Mouse (Mus musculus) hindbrain, embryonic 13.5 days (tissue): ENCODE data around the gene Atrnl1. TPM values are rescaled to one million over a fixed set of nuclear protein-coding genes. Genes with fewer than 3 reads are reported as not detected.

ENCODE experiments used
- ATAC-seq: fragments of 200-750 bp; cut with Nextera tagmentation; 2 replicates; pipeline ENCODE4 v1.8.0; 2017; ENCODE audit warnings: moderate TSS enrichment; ENCODE audit not compliant: low FRiP score
- H3K27ac ChIP-seq: fragments of 300-500 bp; sonication (generic); 2 replicates; pipeline ENCODE4 v1.5.1; 2015; ENCODE audit warnings: inconsistent platforms, mild to moderate bottlenecking, moderate library complexity
- H3K27me3 ChIP-seq: fragments of 300-500 bp; sonication (generic); 2 replicates; pipeline ENCODE4 v1.6.1; 2015; ENCODE audit warnings: mild to moderate bottlenecking, inconsistent platforms
- H3K36me3 ChIP-seq: fragments of 300-500 bp; sonication (generic); 2 replicates; pipeline ENCODE4 v1.6.1; 2015; ENCODE audit warnings: mild to moderate bottlenecking, inconsistent platforms
- H3K4me1 ChIP-seq: fragments of 300-500 bp; sonication (generic); replicated peaks from 2 replicates; pipeline ENCODE4 v1.6.1; 2015; ENCODE audit warnings: inconsistent platforms
- H3K4me2 ChIP-seq: fragments of 300-500 bp; sonication (generic); 2 replicates; pipeline ENCODE4 v1.6.1; 2015; ENCODE audit warnings: inconsistent platforms, mild to moderate bottlenecking, moderate library complexity
- H3K4me3 ChIP-seq: fragments of 300-500 bp; sonication (generic); 2 replicates; pipeline ENCODE4 v1.5.1; 2015; ENCODE audit warnings: mild to moderate bottlenecking, inconsistent platforms
- H3K9ac ChIP-seq: fragments of 300-500 bp; sonication (generic); 2 replicates; pipeline ENCODE4 v1.6.1; 2015; ENCODE audit warnings: mild to moderate bottlenecking, inconsistent platforms
- H3K9me3 ChIP-seq: fragments of 300-500 bp; sonication (generic); 2 replicates; pipeline ENCODE4 v1.6.1; 2016; ENCODE audit warnings: inconsistent platforms
- WGBS: fragments of 180-500 bp; shearing (Covaris S2); methylation state at CpG from one replicate; pipeline ENCODE4 v1.1.7; 2015; 5-methylcytosine and 5-hydroxymethylcytosine counted together
- polyA plus RNA-seq: library from polyadenylated mRNA; unstranded; fragments of >200 nt; fragmentation: Nextera tagmentation; extraction: Ambion mirVana; gene quantifications from 2 replicates; pipeline ENCODE4 v1.2.1, GENCODE M21; 2015

The Atrnl1 gene
- polyA plus RNA-seq, 1 experiment from 2014 or later = 7.9 TPM

DNA sequence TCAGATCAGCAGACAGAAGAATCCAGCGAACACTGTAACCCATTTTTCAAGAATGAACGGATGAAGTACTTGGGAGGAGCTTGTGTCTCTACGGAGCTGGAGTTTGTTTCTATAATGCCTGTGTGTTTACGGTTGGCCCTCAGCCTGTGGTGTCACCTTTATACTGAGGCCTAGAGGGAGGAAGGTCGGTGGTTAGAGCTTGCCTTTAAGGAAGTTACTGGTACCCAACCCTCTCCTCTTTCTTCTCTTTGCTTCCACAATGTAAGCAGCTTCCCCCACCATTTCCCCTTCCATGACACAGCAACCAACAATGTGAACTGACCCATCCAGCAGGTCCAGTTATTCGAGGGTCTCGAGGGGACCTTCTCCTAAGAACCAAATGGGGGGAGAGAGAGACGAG is 475.9 kb downstream of the Atrnl1 start:
- H3K4me3 ChIP-seq = no peak overlapping the region
- H3K9ac ChIP-seq = no peak overlapping the region
- WGBS = 94% methylated on average over 8 of the region's 8 CpGs
- H3K27me3 ChIP-seq = no peaks in the 10 kb centered on the region
- no peaks in the 10 kb centered on the region for H3K36me3 ChIP-seq
- no peaks in the 10 kb centered on the region for H3K9me3 ChIP-seq
- no peak for ATAC-seq
- H3K4me1 ChIP-seq = peaks cover 8% of the 10 kb centered on the region
- H3K4me2 ChIP-seq = no peak overlapping the region
- no peak overlapping the region for H3K27ac ChIP-seq

DNA sequence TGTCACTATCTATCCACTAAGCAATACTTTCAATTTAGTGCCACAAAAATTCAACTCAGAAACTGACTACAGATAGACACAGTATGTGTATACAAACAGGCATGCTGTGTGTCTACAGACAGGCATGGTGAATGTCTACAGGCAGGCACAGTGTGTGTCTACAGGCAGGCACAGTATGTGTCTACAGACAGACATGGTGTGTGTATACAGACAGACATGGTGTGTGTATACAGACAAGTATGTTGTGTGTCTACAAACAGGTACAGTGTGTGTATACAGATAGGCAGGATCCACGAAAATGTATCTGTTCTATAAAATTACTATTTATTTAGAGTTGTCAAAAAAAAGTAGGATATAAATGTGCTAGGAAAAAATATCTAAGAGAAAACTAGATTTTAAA is 477.1 kb downstream of the Atrnl1 start:
- WGBS = 84% methylated on average over 1 of the region's 1 CpGs
- Histone ChIP-seq H3K27me3 (no peaks in the 10 kb centered on the region), H3K9ac (no peak overlapping the region), H3K27ac (no peak overlapping the region), H3K4me3 (no peak overlapping the region), H3K4me1 (peaks cover 8% of the 10 kb centered on the region), H3K9me3 (no peaks in the 10 kb centered on the region), H3K36me3 (no peaks in the 10 kb centered on the region), H3K4me2 (no peak overlapping the region)
- ATAC-seq = no peak

DNA sequence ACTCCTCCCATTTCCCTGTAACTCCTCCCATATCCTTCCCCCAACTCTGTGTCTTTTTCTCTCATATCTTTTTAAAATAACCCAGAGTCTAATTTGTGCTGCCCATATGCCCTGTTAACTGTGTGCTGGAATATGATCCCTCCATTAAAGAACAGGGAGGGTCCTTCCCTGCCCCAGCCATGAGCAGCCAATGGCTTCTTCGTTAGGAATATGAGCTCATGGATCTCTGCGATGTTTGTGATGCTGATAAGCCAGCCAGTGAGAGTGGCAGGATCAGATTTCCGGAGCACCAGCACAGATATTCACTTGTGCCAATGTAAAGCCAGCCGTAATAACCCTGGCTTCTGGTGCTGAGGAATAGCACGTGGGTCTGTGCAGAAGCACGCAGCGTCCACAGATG is 477.6 kb downstream of the Atrnl1 start:
- Histone ChIP-seq H3K27me3 (no peaks in the 10 kb centered on the region), H3K4me2 (no peak overlapping the region), H3K4me3 (no peak overlapping the region), H3K27ac (no peak overlapping the region), H3K4me1 (peaks cover 8% of the 10 kb centered on the region), H3K9me3 (no peaks in the 10 kb centered on the region), H3K9ac (no peak overlapping the region), H3K36me3 (no peaks in the 10 kb centered on the region)
- 76% methylated on average over 7 of the region's 7 CpGs for WGBS
- ATAC-seq = no peak

DNA sequence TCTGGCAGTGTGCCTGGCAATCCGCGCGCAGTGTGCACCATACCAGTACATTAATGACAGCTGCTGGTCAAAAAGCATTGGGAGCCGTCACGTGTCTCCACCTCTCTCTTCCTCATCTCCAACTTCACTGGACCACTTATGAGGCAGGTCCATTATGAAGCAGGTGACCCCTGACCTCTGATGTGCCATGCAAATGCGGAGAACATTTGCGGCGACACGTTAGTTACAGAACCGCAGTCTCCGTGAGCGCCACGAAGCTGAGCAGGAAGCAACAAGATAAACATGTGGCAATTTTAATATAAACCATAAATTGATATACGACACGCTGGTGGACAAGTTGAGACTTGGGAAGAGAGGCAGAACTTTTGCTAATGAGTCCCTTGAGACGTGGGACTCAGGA is 481.1 kb downstream of the Atrnl1 start:
- Histone ChIP-seq H3K4me2 (no peak overlapping the region), H3K36me3 (no peaks in the 10 kb centered on the region), H3K9me3 (no peaks in the 10 kb centered on the region), H3K27me3 (no peaks in the 10 kb centered on the region), H3K4me3 (no peak overlapping the region), H3K9ac (no peak overlapping the region), H3K27ac (no peak overlapping the region), H3K4me1 (peaks cover 8% of the 10 kb centered on the region; the same call in 1 of the 2 replicates)
- WGBS = 93% methylated on average over 16 of the region's 16 CpGs
- no peak for ATAC-seq

DNA sequence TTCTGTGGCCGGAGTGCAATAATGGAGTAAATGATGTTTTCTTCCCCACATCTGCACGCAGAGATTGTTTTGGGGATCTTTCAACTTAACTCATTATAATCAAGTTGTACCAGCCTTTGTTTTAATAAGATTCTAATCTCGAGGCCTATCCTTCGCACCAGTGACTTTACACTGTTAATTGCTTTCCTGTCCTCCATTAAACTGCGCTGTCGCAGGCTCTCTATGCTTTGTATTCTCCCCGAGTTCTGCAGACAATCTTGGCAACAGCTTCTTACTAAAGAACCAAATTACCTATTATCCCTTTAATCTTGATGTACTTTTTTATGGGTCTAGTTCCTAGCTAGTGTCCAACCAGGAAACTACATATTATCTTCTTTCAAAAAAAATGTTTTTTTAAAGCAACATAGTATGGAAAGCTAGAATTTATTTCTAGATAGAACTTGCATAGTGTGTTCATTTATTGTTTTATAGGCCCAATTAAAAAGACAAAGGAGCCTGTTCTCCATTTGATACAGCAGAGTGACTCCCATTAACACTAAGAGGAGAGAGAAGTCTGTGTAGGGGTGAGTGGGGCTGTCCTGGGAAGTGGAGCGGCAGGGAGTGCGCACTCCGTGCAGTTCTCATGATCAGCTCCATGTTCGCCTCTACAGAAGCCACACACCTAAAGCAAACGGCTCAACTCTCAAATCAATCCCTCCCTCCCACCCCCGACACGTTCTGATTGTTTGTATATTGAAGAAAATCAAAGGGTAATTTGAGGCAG is 484.1 kb downstream of the Atrnl1 start:
- H3K27ac ChIP-seq = peak overlapping the region; percentile 62; the same call in 1 of the 2 replicates
- WGBS = 49% methylated on average over 14 of the region's 14 CpGs
- H3K27me3 ChIP-seq = no peaks in the 10 kb centered on the region

DNA sequence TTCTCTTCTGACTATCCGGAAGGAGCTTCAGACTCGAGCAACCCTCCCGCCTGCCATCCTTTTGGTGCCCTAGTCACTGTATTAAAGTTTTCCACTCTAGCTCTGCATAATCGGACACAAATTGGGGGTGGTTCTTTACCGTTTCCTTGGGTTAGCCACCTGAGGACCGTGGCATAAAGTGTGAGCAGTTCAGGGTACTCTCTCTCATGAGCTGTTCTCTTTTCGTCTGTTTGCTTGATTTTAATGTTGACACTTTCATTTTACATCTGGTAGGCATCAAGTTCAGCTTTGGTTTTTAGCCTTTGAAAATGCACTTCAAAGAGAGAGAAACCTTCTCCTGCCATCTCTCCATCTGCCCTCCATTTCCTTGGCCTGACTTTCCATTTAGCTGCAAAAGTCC is 484.9 kb downstream of the Atrnl1 start:
- ATAC-seq = no peak
- no peaks in the 10 kb centered on the region for H3K27me3 ChIP-seq
- WGBS = 86% methylated on average over 7 of the region's 7 CpGs
- no peaks in the 10 kb centered on the region for H3K9me3 ChIP-seq
- no peak overlapping the region for H3K4me3 ChIP-seq
- no peak overlapping the region for H3K9ac ChIP-seq
- H3K27ac ChIP-seq = 0 out of 2 replicates have a peak overlapping the region, but pooled peaks have one; percentile 55
- H3K36me3 ChIP-seq = no peaks in the 10 kb centered on the region
- no peak overlapping the region for H3K4me2 ChIP-seq
- peaks cover 8% of the 10 kb centered on the region; the same call in 1 of the 2 replicates for H3K4me1 ChIP-seq

More for the DNA sequence above, 484.1 kb downstream of the Atrnl1 start:
- Histone ChIP-seq H3K4me3 (no peak overlapping the region), H3K9me3 (no peaks in the 10 kb centered on the region), H3K4me2 (no peak overlapping the region), H3K9ac (no peak overlapping the region), H3K4me1 (peaks cover 8% of the 10 kb centered on the region; the same call in 1 of the 2 replicates), H3K36me3 (no peaks in the 10 kb centered on the region)
- ATAC-seq = no peak

DNA sequence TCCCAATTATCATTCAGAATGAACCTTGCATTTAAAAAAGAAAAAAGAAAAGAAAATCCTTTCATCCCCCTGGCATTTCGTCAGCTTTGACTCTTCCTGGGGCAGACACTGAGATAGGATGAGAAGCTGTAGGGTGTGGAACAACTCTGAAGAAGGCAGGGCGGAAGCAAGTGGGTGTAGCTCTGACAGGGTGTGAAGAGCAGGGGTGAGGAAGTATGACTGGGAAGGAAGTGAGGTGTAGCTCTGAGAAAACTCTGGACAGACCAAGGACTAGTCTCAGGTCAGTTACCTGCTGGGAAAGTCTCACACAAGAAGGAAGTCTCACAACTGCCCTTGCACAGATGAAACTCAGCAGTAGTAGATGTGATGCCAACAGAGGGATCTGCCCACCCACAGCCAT is 486.4 kb downstream of the Atrnl1 start:
- no peaks in the 10 kb centered on the region for H3K27me3 ChIP-seq
- no peak overlapping the region for H3K4me2 ChIP-seq
- ATAC-seq = no peak
- H3K4me1 ChIP-seq = peaks cover 8% of the 10 kb centered on the region; the same call in 1 of the 2 replicates
- no peaks in the 10 kb centered on the region for H3K36me3 ChIP-seq
- WGBS = 91% methylated on average over 2 of the region's 2 CpGs
- H3K9me3 ChIP-seq = no peaks in the 10 kb centered on the region
- no peak overlapping the region for H3K27ac ChIP-seq
- H3K9ac ChIP-seq = no peak overlapping the region
- H3K4me3 ChIP-seq = no peak overlapping the region

DNA sequence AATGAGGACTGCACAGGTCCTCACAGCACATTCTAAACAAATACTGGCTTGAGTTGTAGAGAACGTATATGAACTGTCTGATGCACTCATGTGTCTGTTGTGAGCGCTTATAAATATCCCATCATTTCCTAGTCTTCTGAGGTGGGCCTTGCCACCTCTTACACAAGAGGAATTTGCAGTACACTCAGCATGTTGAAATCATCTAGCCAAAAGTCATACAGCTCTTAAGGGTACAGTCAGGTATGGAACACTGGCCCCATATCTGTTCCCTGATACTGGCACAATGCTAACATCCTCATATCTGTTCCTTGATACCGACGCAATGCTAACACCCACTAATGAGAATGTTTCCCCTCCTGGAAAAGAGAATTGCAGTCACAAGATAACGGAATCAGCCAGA is 488.7 kb downstream of the Atrnl1 start:
- Histone ChIP-seq H3K27ac (no peak overlapping the region), H3K4me2 (no peak overlapping the region), H3K27me3 (no peaks in the 10 kb centered on the region), H3K36me3 (no peaks in the 10 kb centered on the region), H3K4me3 (no peak overlapping the region), H3K9me3 (no peaks in the 10 kb centered on the region), H3K9ac (no peak overlapping the region), H3K4me1 (peaks cover 4% of the 10 kb centered on the region; the same call in 1 of the 2 replicates)
- no peak for ATAC-seq
- WGBS = 96% methylated on average over 5 of the region's 5 CpGs

DNA sequence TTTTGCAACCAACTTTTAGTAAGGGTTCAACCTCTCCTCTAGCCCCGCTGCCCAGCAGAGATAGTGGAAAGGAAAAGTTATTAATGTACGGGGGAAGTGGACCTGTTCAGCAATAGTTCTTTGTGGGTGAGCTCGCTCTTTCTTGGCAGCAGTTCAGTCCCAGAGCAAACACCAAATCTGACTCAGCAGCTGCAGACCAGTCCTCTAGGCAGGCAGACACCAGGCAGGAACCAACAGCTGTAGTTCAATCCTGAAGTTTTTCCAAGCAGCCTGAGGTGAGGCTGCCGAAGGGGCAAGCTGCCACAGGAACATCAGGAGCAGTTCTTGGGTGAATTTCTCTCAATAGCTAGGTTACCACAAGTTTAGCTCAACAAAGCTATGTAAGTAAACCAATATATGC is 489.5 kb downstream of the Atrnl1 start:
- Histone ChIP-seq H3K36me3 (no peaks in the 10 kb centered on the region), H3K27ac (no peak overlapping the region), H3K4me3 (no peak overlapping the region), H3K4me1 (0 out of 2 replicates have a peak, but pooled peaks cover 4% of the 10 kb centered on the region), H3K4me2 (no peak overlapping the region), H3K27me3 (peaks cover under 1% of the 10 kb centered on the region; the same call in 1 of the 2 replicates), H3K9ac (no peak overlapping the region), H3K9me3 (no peaks in the 10 kb centered on the region)
- no peak for ATAC-seq
- 92% methylated on average over 4 of the region's 4 CpGs for WGBS

DNA sequence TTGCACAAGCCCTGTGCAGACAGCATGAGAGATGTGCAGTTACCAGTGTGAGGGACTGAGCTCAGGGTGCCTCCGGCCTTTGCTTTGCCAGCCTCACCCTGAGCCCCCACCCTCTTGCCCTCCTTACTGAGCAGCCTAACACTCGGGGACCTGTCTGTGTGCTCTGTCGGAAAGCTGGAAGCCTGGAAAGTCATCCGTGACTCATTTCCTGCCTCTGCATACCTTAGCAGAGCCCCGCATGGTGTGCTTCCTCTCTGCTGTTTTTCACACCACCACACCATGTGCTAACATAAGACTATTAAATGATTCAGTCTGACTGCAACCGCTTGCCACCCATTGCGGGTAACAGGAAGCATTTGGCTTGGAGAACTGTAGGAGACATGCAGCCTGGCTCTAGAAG is 493.7 kb downstream of the Atrnl1 start:
- Histone ChIP-seq H3K27me3 (peaks cover 4% of the 10 kb centered on the region; the same call in 1 of the 2 replicates), H3K9me3 (no peaks in the 10 kb centered on the region), H3K27ac (no peak overlapping the region), H3K4me2 (no peak overlapping the region), H3K36me3 (no peaks in the 10 kb centered on the region), H3K9ac (no peak overlapping the region), H3K4me1 (peaks cover 12% of the 10 kb centered on the region), H3K4me3 (no peak overlapping the region)
- 78% methylated on average over 7 of the region's 7 CpGs for WGBS
- no peak for ATAC-seq

DNA sequence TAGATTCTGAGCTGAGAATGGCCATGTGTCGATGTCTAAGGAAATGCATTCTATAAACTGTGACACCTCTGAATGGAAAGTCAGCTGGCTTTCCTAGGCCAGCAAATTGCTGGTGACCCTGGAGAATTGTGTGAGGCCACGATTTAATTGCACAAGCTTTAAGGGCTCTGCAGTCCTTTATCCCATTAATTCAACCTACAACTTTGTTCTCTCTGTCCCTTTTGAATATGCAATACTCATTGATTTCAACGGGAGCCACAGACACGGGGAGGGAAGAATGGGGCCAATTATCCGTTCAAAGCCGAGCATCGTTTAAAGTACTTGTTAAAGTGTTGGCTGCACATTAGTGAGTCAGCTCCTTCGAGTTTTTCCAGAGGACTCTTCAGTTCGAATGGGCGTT is 496.8 kb downstream of the Atrnl1 start:
- Histone ChIP-seq H3K36me3 (no peaks in the 10 kb centered on the region), H3K4me3 (no peak overlapping the region), H3K4me2 (no peak overlapping the region), H3K9ac (no peak overlapping the region), H3K27ac (0 out of 2 replicates have a peak overlapping the region, but pooled peaks have one; percentile 30), H3K9me3 (no peaks in the 10 kb centered on the region), H3K27me3 (peaks cover 8% of the 10 kb centered on the region; the same call in 1 of the 2 replicates), H3K4me1 (peaks cover 18% of the 10 kb centered on the region)
- ATAC-seq = no peak
- WGBS = 27% methylated on average over 10 of the region's 10 CpGs

DNA sequence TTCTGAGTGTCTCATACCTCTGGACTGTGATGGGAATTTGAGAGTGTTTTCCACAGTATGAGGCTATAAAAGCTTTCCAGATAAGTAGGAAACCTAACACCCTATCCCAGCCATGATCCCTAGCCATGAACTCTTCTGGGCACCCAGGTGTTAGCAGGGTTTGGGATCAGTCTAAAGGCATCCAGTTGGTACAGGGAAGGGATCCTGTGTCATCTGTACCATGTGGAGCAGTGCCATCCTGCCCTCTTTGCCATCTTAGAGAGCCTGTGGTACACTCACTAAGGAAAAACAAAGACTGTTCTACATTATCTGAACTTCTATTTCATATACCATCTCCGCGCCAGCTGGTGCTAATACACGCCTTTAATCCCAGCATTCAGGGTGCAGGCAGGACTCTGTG is 499.7 kb downstream of the Atrnl1 start:
- H3K27ac ChIP-seq = no peak overlapping the region
- H3K4me2 ChIP-seq = no peak overlapping the region
- WGBS = 95% methylated on average over 3 of the region's 3 CpGs
- no peaks in the 10 kb centered on the region for H3K36me3 ChIP-seq
- no peak overlapping the region for H3K9ac ChIP-seq
- peaks cover 7% of the 10 kb centered on the region; the same call in 1 of the 2 replicates for H3K27me3 ChIP-seq
- peaks cover 23% of the 10 kb centered on the region for H3K4me1 ChIP-seq
- H3K4me3 ChIP-seq = no peak overlapping the region
- H3K9me3 ChIP-seq = no peaks in the 10 kb centered on the region
- ATAC-seq = no peak

DNA sequence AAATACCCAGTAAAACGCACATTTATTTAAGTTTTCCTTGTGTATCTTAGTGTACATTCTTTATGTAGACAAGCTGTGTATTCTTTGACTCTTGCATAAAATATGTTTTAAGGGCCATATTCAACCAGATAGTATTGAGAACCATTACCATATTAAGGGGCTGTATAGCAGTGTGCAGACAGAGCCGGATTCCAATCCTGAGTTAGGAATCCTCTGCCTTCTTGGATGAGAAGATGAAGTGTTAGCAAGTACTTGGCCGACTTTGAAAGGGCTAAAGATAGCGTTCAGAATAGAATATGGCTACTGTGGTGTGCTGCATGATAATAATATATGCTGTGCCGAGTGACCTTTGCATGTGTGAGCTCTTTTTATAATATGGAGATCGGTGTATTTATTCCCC is 500.5 kb downstream of the Atrnl1 start:
- WGBS = 93% methylated on average over 6 of the region's 6 CpGs
- H3K4me2 ChIP-seq = no peak overlapping the region
- peaks cover 23% of the 10 kb centered on the region for H3K4me1 ChIP-seq
- H3K27me3 ChIP-seq = 0 out of 2 replicates have a peak, but pooled peaks cover 4% of the 10 kb centered on the region
- H3K36me3 ChIP-seq = no peaks in the 10 kb centered on the region
- H3K9ac ChIP-seq = no peak overlapping the region
- ATAC-seq = no peak
- H3K4me3 ChIP-seq = no peak overlapping the region
- no peaks in the 10 kb centered on the region for H3K9me3 ChIP-seq
- no peak overlapping the region for H3K27ac ChIP-seq
